Mouse (Mus musculus) liver, postnatal 0 days (tissue): Measurements from ENCODE around the gene Kcnj9.

Source experiments
- CTCF ChIP-seq: sonication (generic); IDR thresholded peaks from 2 replicates; pipeline ENCODE4 v1.5.1; 2016; ENCODE audit warnings: antibody characterized with exemption, low read depth
- EP300 ChIP-seq: IDR thresholded peaks from 2 replicates; pipeline ENCODE4 v1.6.1; 2016; ENCODE audit warnings: antibody characterized with exemption, low read depth, mild to moderate bottlenecking

- no peak for TF ChIP-seq CTCF
- no peak for TF ChIP-seq EP300
Observed at GRCm38 (mm10) chr1:172327206-172328001, 1.7 kb downstream of the Kcnj9 start.
